Mouse (Mus musculus): Measurements from ENCODE around the gene Taok3. TPM values are rescaled to one million over a fixed set of nuclear protein-coding genes. Genes with fewer than 3 reads are reported as not detected.

The Taok3 gene
- polyA plus RNA-seq, 2 experiments = 17.1 to 43.3 TPM

GRCm38 (mm10) chr5:117166811-117167365 lies 47.0 kb downstream of the Taok3 start:
- no peak for TF ChIP-seq EP300 (IDR thresholded peaks at IDR 0.05; ENCODE audit: low read depth)
- no peak for TF ChIP-seq CTCF (IDR thresholded peaks at IDR 0.05; ENCODE audit: low read depth)
- H3K4me3 ChIP-seq (ENCODE audit: insufficient read depth in 1 of 2, low read depth in 2 of 2, low read length in 2 of 2) = no peak overlapping the region
- peaks cover 9% of the 10 kb centered on the region for H3K36me3 ChIP-seq (replicated peaks; ENCODE audit: control insufficient read depth, insufficient read depth, low read depth)
- no peaks in the 10 kb centered on the region for H3K9me3 ChIP-seq (ENCODE audit: control insufficient read depth, low read length)
- ATAC-seq (ENCODE audit: insufficient read depth) = no peak
- DNase-seq (ENCODE audit: low read depth in 3 of 3, low spot score in 3 of 3) = no peak
- H3K27me3 ChIP-seq (ENCODE audit: control insufficient read depth, insufficient read depth, low read length) = no peaks in the 10 kb centered on the region
- H3K4me2 ChIP-seq (ENCODE audit: low read depth) = no peak overlapping the region
- no peaks in the 10 kb centered on the region for H3K4me1 ChIP-seq (replicated peaks; ENCODE audit: control insufficient read depth in 2 of 2, insufficient read depth in 2 of 2, low read length in 1 of 2)
- H3K27ac ChIP-seq = no peak overlapping the region
- no peak overlapping the region for H3K9ac ChIP-seq (replicated peaks)
- 82% methylated on average over 11 of the region's 11 CpGs for WGBS (ENCODE audit: insufficient replicate concordance)

GRCm38 (mm10) chr5:117168351-117169100 lies 48.6 kb downstream of the Taok3 start:
- peaks cover 7% of the 10 kb centered on the region for H3K36me3 ChIP-seq (replicated peaks; ENCODE audit: control insufficient read depth, insufficient read depth, low read depth)
- no peak overlapping the region for H3K27ac ChIP-seq

GRCm38 (mm10) chr5:117174057-117174456 lies 54.1 kb downstream of the Taok3 start:
- ATAC-seq (ENCODE audit: insufficient read depth) (no peak), DNase-seq (ENCODE audit: low read depth in 3 of 3, low spot score in 3 of 3) (no peak)
- no peak for TF ChIP-seq EP300 (IDR thresholded peaks at IDR 0.05; ENCODE audit: low read depth)
- no peak for TF ChIP-seq CTCF (IDR thresholded peaks at IDR 0.05; ENCODE audit: low read depth)
- Histone ChIP-seq H3K9ac (replicated peaks) (no peak overlapping the region), H3K4me1 (replicated peaks; ENCODE audit: control insufficient read depth in 2 of 2, insufficient read depth in 2 of 2, low read length in 1 of 2) (no peaks in the 10 kb centered on the region), H3K4me2 (ENCODE audit: low read depth) (no peak overlapping the region), H3K4me3 (ENCODE audit: insufficient read depth in 1 of 2, low read depth in 2 of 2, low read length in 2 of 2) (no peak overlapping the region), H3K27ac (no peak overlapping the region), H3K27me3 (ENCODE audit: control insufficient read depth, insufficient read depth, low read length) (no peaks in the 10 kb centered on the region), H3K9me3 (ENCODE audit: control insufficient read depth, low read length) (no peaks in the 10 kb centered on the region), H3K36me3 (replicated peaks; ENCODE audit: control insufficient read depth, insufficient read depth, low read depth) (peaks cover 2% of the 10 kb centered on the region; the same call in 1 of the 2 replicates)
- WGBS (ENCODE audit: insufficient replicate concordance) = 90% methylated on average over 7 of the region's 7 CpGs

More at GRCm38 (mm10) chr5:117168351-117169100, 48.6 kb downstream of the Taok3 start:
- H3K9ac ChIP-seq (replicated peaks) = no peak overlapping the region
- H3K9me3 ChIP-seq (ENCODE audit: control insufficient read depth, low read length) = no peaks in the 10 kb centered on the region
- H3K4me2 ChIP-seq (ENCODE audit: low read depth) = no peak overlapping the region
- ATAC-seq (ENCODE audit: insufficient read depth) = no peak
- H3K4me1 ChIP-seq (replicated peaks; ENCODE audit: control insufficient read depth in 2 of 2, insufficient read depth in 2 of 2, low read length in 1 of 2) = no peaks in the 10 kb centered on the region
- TF ChIP-seq CTCF (IDR thresholded peaks at IDR 0.05; ENCODE audit: low read depth) = no peak
- TF ChIP-seq EP300 (IDR thresholded peaks at IDR 0.05; ENCODE audit: low read depth) = no peak
- DNase-seq (ENCODE audit: low read depth in 3 of 3, low spot score in 3 of 3) = no peak
- no peak overlapping the region for H3K4me3 ChIP-seq (ENCODE audit: insufficient read depth in 1 of 2, low read depth in 2 of 2, low read length in 2 of 2)
- 86% methylated on average over 14 of the region's 14 CpGs for WGBS (ENCODE audit: insufficient replicate concordance)
- H3K27me3 ChIP-seq (ENCODE audit: control insufficient read depth, insufficient read depth, low read length) = no peaks in the 10 kb centered on the region

DNA sequence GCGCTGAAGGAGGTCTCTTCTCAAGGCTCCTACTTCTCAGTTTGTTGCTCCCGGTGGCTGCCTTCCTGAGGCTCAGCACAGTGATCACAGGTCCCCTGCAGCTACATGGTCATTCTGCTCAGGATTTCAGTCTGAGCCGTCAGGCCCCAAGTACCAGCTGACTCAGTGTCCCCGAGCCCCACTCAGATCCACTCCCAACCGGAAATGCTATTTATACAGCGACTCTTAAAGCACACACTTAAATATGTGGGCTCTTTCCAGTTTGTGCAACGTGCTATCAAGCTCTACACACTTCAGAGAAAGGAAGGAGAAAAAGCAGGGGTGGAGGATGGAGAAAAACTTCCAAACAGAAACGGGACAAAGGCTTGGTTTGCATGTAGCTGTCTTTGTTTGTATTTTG lies 56.0 kb downstream of the Taok3 start:
- Histone ChIP-seq H3K36me3 (replicated peaks; ENCODE audit: control insufficient read depth, insufficient read depth, low read depth) (peaks cover 2% of the 10 kb centered on the region; the same call in 1 of the 2 replicates), H3K27ac (no peak overlapping the region), H3K4me2 (ENCODE audit: low read depth) (no peak overlapping the region), H3K9ac (replicated peaks) (no peak overlapping the region), H3K4me1 (replicated peaks; ENCODE audit: control insufficient read depth in 2 of 2, insufficient read depth in 2 of 2, low read length in 1 of 2) (no peaks in the 10 kb centered on the region), H3K4me3 (ENCODE audit: insufficient read depth in 1 of 2, low read depth in 2 of 2, low read length in 2 of 2) (no peak overlapping the region), H3K27me3 (ENCODE audit: control insufficient read depth, insufficient read depth, low read length) (no peaks in the 10 kb centered on the region), H3K9me3 (ENCODE audit: control insufficient read depth, low read length) (no peaks in the 10 kb centered on the region)
- DNase-seq (ENCODE audit: low read depth in 3 of 3, low spot score in 3 of 3) (no peak), ATAC-seq (ENCODE audit: insufficient read depth) (no peak)
- WGBS (ENCODE audit: insufficient replicate concordance) = 83% methylated on average over 8 of the region's 8 CpGs
- no peak for TF ChIP-seq EP300 (IDR thresholded peaks at IDR 0.05; ENCODE audit: low read depth)
- no peak for TF ChIP-seq CTCF (IDR thresholded peaks at IDR 0.05; ENCODE audit: low read depth)

- Histone ChIP-seq H3K9me3 (ENCODE audit: control insufficient read depth, low read length) (no peaks in the 10 kb centered on the region), H3K4me3 (ENCODE audit: insufficient read depth in 1 of 2, low read depth in 2 of 2, low read length in 2 of 2) (no peak overlapping the region), H3K27ac (no peak overlapping the region), H3K27me3 (ENCODE audit: control insufficient read depth, insufficient read depth, low read length) (no peaks in the 10 kb centered on the region), H3K4me2 (ENCODE audit: low read depth) (no peak overlapping the region), H3K9ac (replicated peaks) (no peak overlapping the region), H3K4me1 (replicated peaks; ENCODE audit: control insufficient read depth in 2 of 2, insufficient read depth in 2 of 2, low read length in 1 of 2) (0 out of 4 replicates have a peak, but pooled peaks cover 0 to 1% of the 10 kb centered on the region in 2 experiments), H3K36me3 (replicated peaks; ENCODE audit: control insufficient read depth, insufficient read depth, low read depth) (peaks cover 8% of the 10 kb centered on the region; the same call in 1 of the 2 replicates)
- WGBS (ENCODE audit: insufficient replicate concordance) = 82% methylated on average over 6 of the region's 6 CpGs
- no peak for DNase-seq (ENCODE audit: low read depth in 3 of 3, low spot score in 3 of 3)
- no peak for ATAC-seq (ENCODE audit: insufficient read depth)
- TF ChIP-seq EP300 (IDR thresholded peaks at IDR 0.05; ENCODE audit: low read depth) = no peak
- TF ChIP-seq CTCF (IDR thresholded peaks at IDR 0.05; ENCODE audit: low read depth) = no peak
These were observed 58.1 kb downstream of the Taok3 start for GRCm38 (mm10) chr5:117178079-117178478.
